Mouse (Mus musculus) heart, adult 11 months (tissue): ENCODE measurements around the gene Polr2j.
A peak's percentile ranks its signal among the peaks of the same experiment; 100 is the strongest.

Source experiments
- DNase-seq: peaks from one replicate; pipeline ENCODE4 v3.0.0; 2022

Polr2j gene

GRCm38 (mm10) chr5:136169626-136170511, 53.4 kb downstream of the Polr2j start:
- DNase-seq = peak; percentile 96

- DNase-seq = peak; percentile 99
These were observed 54.3 kb downstream of the Polr2j start, which contains the start of gene Orai2 for GRCm38 (mm10) chr5:136170512-136171362. Orai2 (minus strand) TSS chr5:136170713.

GRCm38 (mm10) chr5:136171363-136172341, 55.2 kb downstream of the Polr2j start:
- DNase-seq = peak; percentile 87
